Mouse (Mus musculus) embryonic facial prominence, embryonic 13.5 days (tissue): ENCODE results near the gene Setd1b. TPM values are rescaled to one million over a fixed set of nuclear protein-coding genes. Genes with fewer than 3 reads are reported as not detected.
"Not testable (repeated sequence)": the region's sequence is repeated elsewhere in the genome, so short reads cannot be mapped to it uniquely, and the experiment has no call there.

ENCODE experiments used
- ATAC-seq: fragments of 200-750 bp; cut with Nextera tagmentation; 2 replicates; pipeline ENCODE4 v1.8.0; 2017; ENCODE audit warnings: low read depth; ENCODE audit not compliant: insufficient number of reproducible peaks, insufficient read depth, low FRiP score, low TSS enrichment
- H3K27ac ChIP-seq: fragments of 300-500 bp; sonication (generic); 2 replicates; pipeline ENCODE4 v1.5.1; 2015; ENCODE audit warnings: moderate library complexity, mild to moderate bottlenecking, inconsistent platforms
- H3K27me3 ChIP-seq: fragments of 300-500 bp; sonication (generic); 2 replicates; pipeline ENCODE4 v1.6.1; 2015; ENCODE audit warnings: mild to moderate bottlenecking, inconsistent platforms
- H3K36me3 ChIP-seq: fragments of 300-500 bp; sonication (generic); 2 replicates; pipeline ENCODE4 v1.6.1; 2015; ENCODE audit warnings: mild to moderate bottlenecking, inconsistent platforms
- H3K4me1 ChIP-seq: fragments of 300-500 bp; sonication (generic); 2 replicates; pipeline ENCODE4 v1.6.1; 2015; ENCODE audit warnings: inconsistent platforms
- H3K4me2 ChIP-seq: fragments of 300-500 bp; sonication (generic); 2 replicates; pipeline ENCODE4 v1.6.1; 2015; ENCODE audit warnings: moderate library complexity, mild to moderate bottlenecking, inconsistent platforms
- H3K4me3 ChIP-seq: fragments of 300-500 bp; sonication (generic); 2 replicates; pipeline ENCODE4 v1.5.1; 2015; ENCODE audit warnings: mild to moderate bottlenecking, inconsistent platforms
- H3K9ac ChIP-seq: fragments of 300-500 bp; sonication (generic); 2 replicates; pipeline ENCODE4 v1.6.1; 2015; ENCODE audit warnings: mild to moderate bottlenecking, inconsistent platforms
- H3K9me3 ChIP-seq: fragments of 300-500 bp; sonication (generic); 2 replicates; pipeline ENCODE4 v1.6.1; 2016; ENCODE audit warnings: inconsistent platforms
- WGBS: fragments of 180-500 bp; shearing (Covaris S2); methylation state at CpG from one replicate; pipeline ENCODE4 v1.1.7; 2015; ENCODE audit warnings: mixed read lengths; 5-methylcytosine and 5-hydroxymethylcytosine counted together
- polyA plus RNA-seq: library from polyadenylated mRNA; unstranded; fragments of >200 nt; fragmentation: Nextera tagmentation; extraction: Ambion mirVana; gene quantifications from 2 replicates; pipeline ENCODE4 v1.2.1, GENCODE M21; 2015

Setd1b gene
- polyA plus RNA-seq, 1 experiment from 2014 or later = 13.0 TPM

- Histone ChIP-seq H3K36me3 (no peaks in the 10 kb centered on the region), H3K9me3 (no peaks in the 10 kb centered on the region), H3K4me2 (no peak overlapping the region), H3K9ac (no peak overlapping the region), H3K27me3 (no peaks in the 10 kb centered on the region), H3K4me3 (no peak overlapping the region), H3K4me1 (no peaks in the 10 kb centered on the region), H3K27ac (no peak overlapping the region)
- WGBS = 79% methylated on average over 4 of the region's 4 CpGs
- no peak for ATAC-seq
These were observed 54.8 kb downstream of the Setd1b start for GRCm38 (mm10) chr5:123196746-123197145.

GRCm38 (mm10) chr5:123198523-123198922, 56.5 kb downstream of the Setd1b start:
- H3K4me3 ChIP-seq = no peak overlapping the region
- no peak for ATAC-seq
- no peak overlapping the region for H3K9ac ChIP-seq
- H3K27me3 ChIP-seq = no peaks in the 10 kb centered on the region
- 85% methylated on average over 4 of the region's 4 CpGs for WGBS
- no peak overlapping the region for H3K4me2 ChIP-seq
- H3K4me1 ChIP-seq = no peaks in the 10 kb centered on the region
- no peaks in the 10 kb centered on the region for H3K9me3 ChIP-seq
- H3K27ac ChIP-seq = no peak overlapping the region
- H3K36me3 ChIP-seq = no peaks in the 10 kb centered on the region

GRCm38 (mm10) chr5:123200816-123201522, 59.0 kb downstream of the Setd1b start:
- H3K36me3 ChIP-seq, H3K27me3 ChIP-seq, H3K4me1 ChIP-seq, H3K27ac ChIP-seq, H3K9ac ChIP-seq, H3K9me3 ChIP-seq, H3K4me2 ChIP-seq, H3K4me3 ChIP-seq, ATAC-seq: not testable (repeated sequence)
- WGBS = 85% methylated on average over 6 of the region's 7 CpGs

DNA sequence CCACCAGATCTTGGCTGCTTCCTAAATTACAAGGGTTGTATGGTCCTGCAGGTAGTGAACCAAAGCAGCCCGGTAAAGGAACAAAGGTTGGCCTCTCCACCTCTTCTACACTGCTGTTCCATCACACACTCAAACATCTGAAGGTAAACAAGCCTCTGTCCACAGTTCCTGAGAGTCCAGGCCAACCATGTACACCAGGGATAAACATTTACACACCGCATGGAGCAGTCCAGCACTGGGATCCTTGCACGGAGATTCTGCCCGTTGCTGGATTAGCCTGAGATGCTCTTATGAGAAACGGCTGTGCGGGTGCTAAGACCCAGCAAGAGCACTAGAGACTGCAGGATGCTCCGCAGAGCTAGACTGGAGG, 59.5 kb downstream of the Setd1b start:
- H3K4me1 ChIP-seq = no peaks in the 10 kb centered on the region
- no peaks in the 10 kb centered on the region for H3K27me3 ChIP-seq
- H3K4me2 ChIP-seq = no peak overlapping the region
- no peak overlapping the region for H3K27ac ChIP-seq
- H3K4me3 ChIP-seq = no peak overlapping the region
- H3K9ac ChIP-seq = no peak overlapping the region
- WGBS = 86% methylated on average over 7 of the region's 7 CpGs
- H3K36me3 ChIP-seq = no peaks in the 10 kb centered on the region
- no peak for ATAC-seq
- H3K9me3 ChIP-seq = no peaks in the 10 kb centered on the region

- H3K27me3 ChIP-seq = no peaks in the 10 kb centered on the region
- ATAC-seq = no peak
These were observed 60.0 kb downstream of the Setd1b start for GRCm38 (mm10) chr5:123201987-123202386.

GRCm38 (mm10) chr5:123202771-123203170, 60.8 kb downstream of the Setd1b start:
- H3K27ac ChIP-seq, H3K4me1 ChIP-seq, H3K4me2 ChIP-seq, H3K27me3 ChIP-seq, H3K4me3 ChIP-seq, H3K9me3 ChIP-seq, ATAC-seq, H3K36me3 ChIP-seq, H3K9ac ChIP-seq: not testable (repeated sequence)
- WGBS = 47% methylated on average over 4 of the region's 4 CpGs

More at GRCm38 (mm10) chr5:123201987-123202386, 60.0 kb downstream of the Setd1b start:
- Histone ChIP-seq H3K4me2 (no peak overlapping the region), H3K4me1 (no peaks in the 10 kb centered on the region), H3K9me3 (no peaks in the 10 kb centered on the region), H3K36me3 (no peaks in the 10 kb centered on the region), H3K4me3 (no peak overlapping the region), H3K9ac (no peak overlapping the region), H3K27ac (no peak overlapping the region)
- WGBS = 86% methylated on average over 5 of the region's 5 CpGs

DNA sequence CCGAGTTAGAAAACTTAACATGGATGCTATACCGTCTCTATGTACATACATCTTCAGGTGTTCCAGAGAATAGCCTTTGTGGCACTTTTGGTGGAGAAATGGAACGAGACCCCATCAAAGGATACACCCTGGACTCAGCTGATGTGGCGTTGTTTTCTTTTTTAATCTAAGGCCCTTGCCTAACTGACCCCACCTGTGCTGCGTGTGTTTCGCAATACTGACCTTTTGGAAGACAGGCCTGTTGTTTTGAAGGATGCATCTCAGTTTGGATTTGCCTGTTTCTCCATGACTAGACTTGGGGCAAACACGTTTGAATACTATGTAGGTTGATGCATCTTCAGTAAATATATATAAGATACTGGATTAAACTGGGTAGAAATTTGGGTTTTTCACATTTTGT, 61.6 kb downstream of the Setd1b start:
- WGBS = 82% methylated on average over 7 of the region's 7 CpGs
- not testable (repeated sequence) for H3K4me1 ChIP-seq, H3K27me3 ChIP-seq, H3K36me3 ChIP-seq, H3K27ac ChIP-seq, H3K9ac ChIP-seq, H3K4me3 ChIP-seq, ATAC-seq, H3K4me2 ChIP-seq, H3K9me3 ChIP-seq

Other genes starting within 250 kb of the Setd1b start
- 61.6 and 61.9 TPM in 2 replicates for gene Kdm2b, start 152.4 kb upstream of the Setd1b start, polyA plus RNA-seq
- 10.4 and 12.5 TPM in 2 replicates for gene Orai1, start 127.1 kb upstream of the Setd1b start, polyA plus RNA-seq
- not detected in 2 replicates for gene Morn3, start 95.2 kb upstream of the Setd1b start, polyA plus RNA-seq
- gene Tmem120b, start 73.8 kb upstream of the Setd1b start, polyA plus RNA-seq = 14.4 and 15.8 TPM in 2 replicates
- 5.6 and 6.6 TPM in 2 replicates for gene Rhof, start 9.5 kb upstream of the Setd1b start, polyA plus RNA-seq
- 95.3 and 107 TPM in 2 replicates for gene Psmd9, start 27.2 kb downstream of the Setd1b start, polyA plus RNA-seq
- gene Hpd, start 40.5 kb downstream of the Setd1b start, polyA plus RNA-seq = 0.65 TPM in 1 of 2 replicates, not detected in the other
- 1.4 and 1.7 TPM in 2 replicates for gene Wdr66, start 109.9 kb downstream of the Setd1b start, polyA plus RNA-seq
- gene Bcl7a, start 201.6 kb downstream of the Setd1b start, polyA plus RNA-seq = 37.5 and 41.0 TPM in 2 replicates